Mouse (Mus musculus): Measurements from ENCODE around the gene Spata13. TPM values are rescaled to one million over a fixed set of nuclear protein-coding genes. Genes with fewer than 3 reads are reported as not detected.

Spata13 gene
- polyA plus RNA-seq, 1 experiment from 2014 or later: 22.4 TPM

DNA sequence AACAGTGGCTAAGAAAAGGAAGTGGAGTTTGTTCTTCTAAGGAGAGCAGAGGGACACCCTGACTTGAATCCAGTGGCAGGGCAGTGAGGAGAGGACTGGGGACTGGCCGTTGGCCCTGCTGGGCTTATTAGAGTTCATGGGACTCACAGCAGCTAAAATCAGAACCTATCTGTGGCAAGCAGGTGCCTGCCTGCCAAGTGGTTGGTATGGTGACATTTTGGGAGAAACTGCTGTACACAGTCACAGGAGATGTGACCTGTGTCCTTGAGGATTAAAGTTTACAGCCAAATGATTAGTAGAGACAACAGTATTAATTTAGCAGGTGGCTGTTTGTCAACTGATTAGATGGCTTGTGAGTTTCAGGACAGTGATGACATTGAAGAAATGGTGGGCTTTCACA, 172.1 kb downstream of the Spata13 start:
- ATAC-seq: no peak
- H3K27ac ChIP-seq: no peak overlapping the region
- no peaks in the 10 kb centered on the region for H3K9me3 ChIP-seq
- no peak overlapping the region for H3K9ac ChIP-seq
- H3K4me1 ChIP-seq (replicated peaks): no peaks in the 10 kb centered on the region; the same call in 1 of the 2 replicates
- H3K4me2 ChIP-seq (replicated peaks): no peak overlapping the region
- H3K4me3 ChIP-seq (replicated peaks): no peak overlapping the region
- whole genome bisulfite sequencing: 70% methylated on average over 1 of the region's 1 CpGs
- no peaks in the 10 kb centered on the region for H3K36me3 ChIP-seq
- no peaks in the 10 kb centered on the region for H3K27me3 ChIP-seq (replicated peaks)

DNA sequence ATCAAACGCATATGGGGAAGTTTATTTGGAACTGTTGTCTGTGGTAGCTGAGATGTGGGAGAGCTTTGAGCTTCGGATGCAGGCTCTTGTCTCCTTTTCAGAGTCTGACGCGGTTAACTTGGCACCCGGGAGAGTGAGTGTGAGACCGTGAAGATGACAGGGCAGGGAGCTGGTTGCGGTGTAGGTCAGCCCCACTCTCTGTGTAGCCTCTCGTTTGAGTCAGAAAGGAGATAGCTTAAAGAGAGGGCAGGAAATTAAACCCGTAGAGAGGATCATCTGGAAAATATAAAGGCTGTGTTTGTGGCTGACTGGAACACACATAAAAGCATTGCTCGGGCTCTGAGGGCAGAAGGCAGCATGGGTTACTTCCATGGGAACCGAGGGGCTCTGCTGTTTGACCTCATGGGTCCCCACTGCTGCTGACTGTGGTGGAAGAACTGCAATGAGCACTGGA, 173.1 kb downstream of the Spata13 start:
- ATAC-seq: no peak
- Histone ChIP-seq H3K4me1 (replicated peaks) (no peaks in the 10 kb centered on the region; the same call in 1 of the 2 replicates), H3K9me3 (no peaks in the 10 kb centered on the region), H3K4me2 (replicated peaks) (no peak overlapping the region), H3K27me3 (replicated peaks) (no peaks in the 10 kb centered on the region), H3K36me3 (no peaks in the 10 kb centered on the region), H3K27ac (no peak overlapping the region), H3K4me3 (replicated peaks) (no peak overlapping the region), H3K9ac (no peak overlapping the region)
- 47% methylated on average over 11 of the region's 11 CpGs for WGBS

DNA sequence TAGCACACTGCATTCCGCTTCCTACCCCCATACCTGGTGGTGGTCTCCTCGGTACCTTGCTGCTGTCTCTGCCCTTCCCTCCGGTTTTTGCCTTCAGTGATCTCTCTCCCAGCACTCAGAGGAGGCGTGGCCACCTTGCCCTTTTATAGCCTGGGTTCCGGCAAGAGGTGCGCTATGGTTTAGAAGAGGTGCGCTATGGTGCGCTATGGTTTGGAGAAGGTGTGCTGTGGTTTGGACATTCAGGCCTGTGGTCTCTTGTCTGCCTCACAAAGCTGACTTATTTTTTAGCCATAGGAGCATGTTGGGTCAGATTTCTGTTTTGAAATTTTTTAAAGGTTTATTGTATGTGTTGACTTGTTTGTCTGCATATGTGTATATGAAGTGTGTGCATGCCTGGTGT, 176.1 kb downstream of the Spata13 start:
- no peak overlapping the region for H3K4me3 ChIP-seq (replicated peaks)
- H3K9me3 ChIP-seq: no peaks in the 10 kb centered on the region
- no peak for ATAC-seq
- no peak overlapping the region for H3K9ac ChIP-seq
- no peaks in the 10 kb centered on the region for H3K36me3 ChIP-seq
- WGBS: 88% methylated on average over 8 of the region's 8 CpGs
- H3K27me3 ChIP-seq (replicated peaks): no peaks in the 10 kb centered on the region
- no peaks in the 10 kb centered on the region; the same call in 1 of the 2 replicates for H3K4me1 ChIP-seq (replicated peaks)
- H3K27ac ChIP-seq: no peak overlapping the region
- no peak overlapping the region for H3K4me2 ChIP-seq (replicated peaks)

DNA sequence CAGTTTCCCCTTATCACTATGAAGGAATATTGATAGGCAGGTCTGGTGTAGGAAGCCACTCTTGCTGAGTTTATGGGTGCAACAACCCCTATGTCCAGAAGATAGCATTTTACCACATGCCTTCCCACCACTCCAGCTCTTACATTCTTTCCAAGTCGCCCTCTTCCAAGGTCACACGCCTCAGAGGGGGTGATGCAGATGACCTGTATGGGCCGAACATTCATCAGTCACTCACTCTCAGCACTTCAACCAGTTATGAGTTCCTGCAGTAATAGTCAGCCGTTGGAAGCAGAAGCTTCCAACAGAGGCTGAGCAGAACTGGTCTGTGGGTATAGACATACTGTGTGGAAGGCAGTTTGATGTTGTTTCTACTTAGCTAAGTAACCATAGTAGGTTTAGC, 177.7 kb downstream of the Spata13 start:
- H3K27me3 ChIP-seq (replicated peaks): no peaks in the 10 kb centered on the region
- no peak overlapping the region for H3K9ac ChIP-seq
- ATAC-seq: no peak
- H3K9me3 ChIP-seq: no peaks in the 10 kb centered on the region
- no peak overlapping the region for H3K27ac ChIP-seq
- H3K4me3 ChIP-seq (replicated peaks): no peak overlapping the region
- no peaks in the 10 kb centered on the region for H3K36me3 ChIP-seq
- H3K4me1 ChIP-seq (replicated peaks): no peaks in the 10 kb centered on the region; the same call in 1 of the 2 replicates
- H3K4me2 ChIP-seq (replicated peaks): no peak overlapping the region
- WGBS: 89% methylated on average over 4 of the region's 4 CpGs

Other genes starting within 250 kb of the Spata13 start
- 1.3 and 2.0 TPM in 2 replicates for gene C1qtnf9, start 134.1 kb downstream of the Spata13 start, polyA plus RNA-seq (2015; fragmentation: Nextera tagmentation; extraction: Ambion mirVana)
- gene Mipep, start 150.6 kb downstream of the Spata13 start, polyA plus RNA-seq (2015; fragmentation: Nextera tagmentation; extraction: Ambion mirVana): 20.5 and 22.1 TPM in 2 replicates

Measured in intestine, embryonic 15.5 days (tissue).